Comparison of ENCODE assay signal across 14 mouse cellular contexts in the genomic region with DNA sequence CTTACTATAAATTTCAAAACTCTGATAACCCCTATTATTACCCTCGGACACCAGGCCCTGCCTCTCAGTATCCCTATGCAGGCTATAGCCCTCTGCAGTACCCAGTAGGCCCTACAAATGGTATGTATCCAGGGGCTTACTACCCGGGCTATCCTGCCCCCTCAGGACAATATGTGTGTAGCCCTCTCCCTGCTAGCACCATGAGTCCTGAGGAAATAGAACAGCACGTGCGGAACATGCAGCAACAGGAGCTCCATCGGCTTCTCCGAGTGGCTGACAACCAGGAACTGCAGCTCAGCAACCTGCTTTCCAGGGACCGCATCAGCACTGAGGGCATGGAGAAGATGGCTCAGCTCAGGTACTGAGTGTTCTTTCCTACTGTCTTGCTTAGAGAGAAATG.
"Had no signal": no experiment of that assay in that cellular context is flagged by ENCODE, and none has a peak within 500 bp of the region (broad histone marks: within the 10 kb centered on the region; RNA-seq: fewer than 3 reads in every experiment).

No protein-coding gene starts in this region.

- DNase-seq: lung, adult 18-20 months; lung, embryonic 14.5 days; lung, postnatal 10 days; lung, postnatal 4 days; midbrain, embryonic 14.5 days; retina, postnatal 1 day; right cerebral cortex, adult 18-20 months; right cerebral cortex, postnatal 25 days; right cerebral cortex, postnatal 4 days; spleen, adult 18-20 months; thymus, adult 18-20 months; thymus, postnatal 14 days; thymus, postnatal 36 days had no signal

- ATAC-seq: midbrain, embryonic 16.5 days had no signal
